Mouse (Mus musculus) bone marrow macrophage, adult 2 months (primary cell): ENCODE results near the gene Msl2.

Source experiments
- CTCF ChIP-seq: IDR thresholded peaks from 2 replicates; pipeline ENCODE4 v1.5.1; 2012; ENCODE audit warnings: low read depth, mild to moderate bottlenecking, low read length, moderate library complexity
- POLR2A ChIP-seq: IDR thresholded peaks from 2 replicates; pipeline ENCODE4 v1.6.1; 2012; ENCODE audit warnings: mild to moderate bottlenecking, low read depth, low read length, borderline replicate concordance

GRCm38 (mm10) chr9:101072506-101072905 lies 1.4 kb upstream of the Msl2 start:
- TF ChIP-seq CTCF (no peak), POLR2A (no peak)
